Mouse (Mus musculus) c-Kit-negative CD71-positive TER-119-positive erythroid progenitor cells, embryonic 14.5 days (primary cell): ENCODE results near the gene Rhag.

Experiments used
- DNase-seq: peaks from one replicate; pipeline ENCODE4 v3.0.0-alpha.2; 2013; ENCODE audit warnings: low read depth, low spot score

The Rhag gene

GRCm38 (mm10) chr17:40810934-40811333 lies at the start of gene Rhag:
Gene Rhag, plus strand, starts transcription at chr17:40811126.
- peak; percentile 84 for DNase-seq

- no peak for DNase-seq
Observed at GRCm38 (mm10) chr17:40763662-40764061, 47.3 kb upstream of the Rhag start.

GRCm38 (mm10) chr17:40767120-40767519 lies 43.8 kb upstream of the Rhag start:
- no peak for DNase-seq

GRCm38 (mm10) chr17:40789877-40790276 lies 21.0 kb upstream of the Rhag start:
- DNase-seq, result no peak

- DNase-seq, result peak; percentile 68
Observed at GRCm38 (mm10) chr17:40793921-40794854, 16.7 kb upstream of the Rhag start.

GRCm38 (mm10) chr17:40802707-40803340 lies 8.1 kb upstream of the Rhag start:
- DNase-seq, result no peak

- peak; percentile 83 for DNase-seq
Observed at GRCm38 (mm10) chr17:40806550-40806949, 4.4 kb upstream of the Rhag start.

GRCm38 (mm10) chr17:40806953-40807572 lies 3.9 kb upstream of the Rhag start, which contains the start of gene Crisp2:
Gene Crisp2, minus strand, starts transcription at chr17:40807003.
- DNase-seq, result no peak

- no peak for DNase-seq
Observed at GRCm38 (mm10) chr17:40808071-40808470, 2.9 kb upstream of the Rhag start.

GRCm38 (mm10) chr17:40811560-40811959 lies 634 bp downstream of the Rhag start:
- no peak for DNase-seq

- peak; percentile 65 for DNase-seq
Observed at GRCm38 (mm10) chr17:40812259-40812658, 1.3 kb downstream of the Rhag start.

GRCm38 (mm10) chr17:40817340-40817943 lies 6.5 kb downstream of the Rhag start:
- DNase-seq, result no peak

GRCm38 (mm10) chr17:40821477-40821876 lies 10.6 kb downstream of the Rhag start:
- DNase-seq, result no peak

GRCm38 (mm10) chr17:40823817-40824216 lies 12.9 kb downstream of the Rhag start:
- no peak for DNase-seq

- no peak for DNase-seq
Observed at GRCm38 (mm10) chr17:40824549-40824948, 13.6 kb downstream of the Rhag start.

GRCm38 (mm10) chr17:40831870-40832269 lies 20.9 kb downstream of the Rhag start:
- no peak for DNase-seq

- no peak for DNase-seq
Observed at GRCm38 (mm10) chr17:40837308-40837707, 26.4 kb downstream of the Rhag start.

GRCm38 (mm10) chr17:40855065-40855464 lies 44.1 kb downstream of the Rhag start:
- no peak for DNase-seq

GRCm38 (mm10) chr17:40868952-40869747 lies 58.2 kb downstream of the Rhag start:
- no peak for DNase-seq

GRCm38 (mm10) chr17:40872626-40873025 lies 61.7 kb downstream of the Rhag start:
- DNase-seq, result no peak

- no peak for DNase-seq
Observed at GRCm38 (mm10) chr17:40873582-40874011, 62.7 kb downstream of the Rhag start.
